Mouse (Mus musculus) adrenal gland, postnatal 14 days (tissue): Measurements from ENCODE around the gene Cemip2. TPM values are rescaled to one million over a fixed set of nuclear protein-coding genes. Genes with fewer than 3 reads are reported as not detected.
"Not testable (repeated sequence)": the region's sequence is repeated elsewhere in the genome, so short reads cannot be mapped to it uniquely, and the experiment has no call there.

Experiments
- DNase-seq: peaks from one replicate; pipeline ENCODE4 v3.0.0; 2021; ENCODE audit warnings: mixed read lengths
- total RNA-seq: library from RNA; stranded (reverse); gene quantifications from 2 replicates; pipeline ENCODE4 v1.2.3, GENCODE M21; 2021

The Cemip2 gene
- total RNA-seq, 1 experiment from 2014 or later, result 25.3 TPM

DNA sequence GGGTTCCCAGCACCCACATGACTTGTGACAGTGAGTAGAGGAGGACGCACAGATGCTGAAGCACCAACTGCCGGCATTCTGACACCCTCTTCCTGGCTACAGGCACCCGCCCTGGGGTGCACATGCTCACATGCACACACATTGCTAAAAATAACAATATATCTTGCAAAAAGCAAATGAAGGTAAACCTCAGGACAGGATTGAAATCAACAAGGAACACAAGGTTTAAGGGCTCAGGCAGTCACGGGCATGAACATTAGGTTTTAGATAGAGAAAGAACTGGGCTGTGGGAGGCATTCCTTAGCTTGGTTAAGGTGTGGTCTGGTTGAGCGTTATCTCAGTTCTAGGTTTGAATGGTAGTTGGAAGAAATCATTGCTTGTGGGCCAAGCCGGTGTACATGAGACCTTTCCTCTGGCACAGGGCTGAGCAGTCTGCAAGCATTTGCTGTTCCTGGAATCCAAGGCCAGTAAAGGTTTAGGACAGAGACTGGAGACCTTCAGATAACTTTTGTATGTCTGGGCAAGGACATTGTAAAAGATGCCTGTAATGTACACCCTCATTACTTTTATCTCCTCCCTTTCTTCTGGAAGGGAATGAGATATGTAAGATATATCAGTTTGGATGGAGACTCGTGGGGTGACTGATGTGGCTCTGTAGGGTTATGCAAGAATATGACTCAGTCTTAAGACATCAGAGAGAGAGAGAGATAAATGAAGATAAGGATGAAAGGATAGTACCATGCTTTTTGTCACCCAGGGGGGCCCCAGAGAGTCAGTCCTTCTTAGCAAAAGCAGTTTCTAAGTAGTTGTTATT is 87.3 kb downstream of the Cemip2 start:
- peak; percentile 30 for DNase-seq

DNA sequence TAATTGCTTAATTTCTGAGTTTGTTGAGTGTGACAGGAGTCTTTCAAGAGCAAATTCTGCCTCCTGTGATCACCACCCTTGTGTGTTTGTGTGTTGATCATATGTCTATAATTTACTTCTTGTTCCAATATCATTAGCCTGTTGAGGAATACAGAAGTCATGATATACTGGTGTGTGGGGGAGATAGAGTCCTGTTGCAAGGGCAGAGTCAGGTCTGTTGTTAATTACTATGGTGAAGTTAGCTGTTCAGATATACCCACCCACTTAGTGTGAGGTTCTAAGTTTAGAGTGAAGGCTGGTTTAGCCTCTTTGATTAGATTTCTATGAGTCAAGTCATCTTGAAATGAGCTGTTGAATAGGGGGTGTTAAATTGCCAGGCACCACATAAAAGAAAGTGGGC is 88.0 kb downstream of the Cemip2 start:
- no peak for DNase-seq

DNA sequence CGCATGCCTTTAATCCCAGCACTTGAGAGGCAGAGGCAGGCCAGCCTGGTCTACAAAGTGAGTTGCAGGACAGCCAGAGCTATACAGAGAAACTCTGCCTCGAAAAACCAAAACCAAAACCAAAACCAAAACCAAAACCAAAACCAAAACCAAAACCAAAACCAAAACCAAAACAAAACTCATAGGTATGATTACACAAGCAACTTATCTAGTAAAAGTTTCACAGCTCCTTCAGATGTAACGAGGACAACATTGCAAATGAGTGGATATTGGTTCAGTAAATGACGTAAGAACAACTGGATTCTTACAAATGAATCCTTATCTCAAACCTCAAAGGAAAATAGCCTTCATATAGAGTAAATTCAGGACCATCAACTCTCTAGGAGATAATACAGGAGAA is 88.6 kb downstream of the Cemip2 start:
- DNase-seq, result not testable (repeated sequence)

DNA sequence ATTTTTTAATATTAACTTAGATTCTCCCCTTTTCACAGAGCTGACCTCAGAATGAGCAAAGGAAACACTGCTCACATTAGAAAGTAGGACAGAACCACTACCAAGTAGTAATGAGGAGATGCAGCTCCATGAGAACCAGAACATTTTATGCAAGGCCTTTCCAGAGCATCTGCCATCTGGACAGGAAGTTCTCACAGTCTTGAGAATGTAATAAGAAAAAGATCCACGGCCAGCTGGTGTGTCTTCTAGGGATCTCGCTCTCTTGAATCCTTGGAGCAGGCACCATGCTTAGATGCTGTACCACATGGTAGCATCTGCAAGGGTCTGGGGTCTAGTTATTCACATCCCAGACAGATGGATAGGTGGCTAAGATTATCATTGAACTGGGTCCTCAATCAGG is 90.3 kb downstream of the Cemip2 start:
- no peak for DNase-seq

DNA sequence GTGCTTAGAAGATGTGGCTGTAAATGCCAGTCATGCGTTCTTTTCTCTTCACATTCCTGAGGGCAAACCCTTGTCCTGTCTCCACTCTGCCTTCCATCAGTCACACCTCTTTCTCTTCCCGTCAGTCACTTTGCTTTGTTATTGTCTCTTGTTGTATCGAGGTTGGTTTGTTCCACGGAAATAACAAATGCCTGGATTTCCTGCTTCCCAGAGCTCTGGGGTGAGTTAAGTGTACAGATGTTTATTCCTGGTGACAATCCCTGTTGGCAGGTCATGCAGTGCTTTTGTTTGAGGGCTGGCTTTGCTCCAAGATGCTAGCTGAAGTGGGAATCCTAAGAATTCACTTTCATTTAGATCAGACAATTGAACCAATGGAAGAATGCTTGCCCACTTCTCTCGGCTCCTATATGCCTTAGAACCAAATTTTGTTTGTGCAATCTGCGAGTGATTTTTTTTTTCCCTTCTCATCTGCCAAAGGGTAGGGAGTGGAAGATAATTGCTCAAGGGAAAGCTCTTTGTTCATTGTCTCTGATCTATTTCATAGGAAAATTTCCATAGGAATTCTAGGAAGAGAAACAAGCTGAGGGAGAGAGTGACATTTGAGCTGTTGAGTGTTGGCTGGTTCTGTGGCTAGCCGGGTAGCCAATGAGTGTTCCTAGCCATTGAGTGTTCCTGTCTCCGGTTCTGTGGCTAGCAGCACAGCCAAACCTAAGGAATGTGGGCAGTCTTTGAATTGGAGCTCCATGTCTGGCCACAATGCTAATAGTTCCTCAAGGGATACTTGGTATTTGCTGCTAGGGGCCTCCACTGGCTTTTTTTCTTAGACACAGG is 104.2 kb downstream of the Cemip2 start:
- peak; percentile 54 for DNase-seq

DNA sequence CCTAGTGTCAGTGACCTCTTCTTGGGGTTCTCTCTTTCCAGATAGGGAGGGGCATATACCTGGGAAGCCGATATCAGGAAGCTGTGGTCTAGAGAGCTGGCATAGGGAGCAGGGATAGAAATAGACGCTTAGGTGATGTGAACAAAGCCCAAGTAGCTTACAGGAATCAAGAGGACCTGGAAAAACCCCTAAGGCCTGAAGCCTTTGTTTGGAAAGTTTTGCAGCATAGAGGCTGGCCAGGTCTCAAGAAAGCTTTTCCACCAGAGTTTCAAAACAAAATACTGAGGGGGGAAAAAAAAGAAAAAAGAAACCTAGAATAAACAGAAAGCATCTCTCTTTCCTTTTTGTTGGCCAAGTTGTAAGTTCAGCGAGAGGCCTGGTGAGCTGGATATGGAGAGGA is 104.9 kb downstream of the Cemip2 start:
- no peak for DNase-seq

DNA sequence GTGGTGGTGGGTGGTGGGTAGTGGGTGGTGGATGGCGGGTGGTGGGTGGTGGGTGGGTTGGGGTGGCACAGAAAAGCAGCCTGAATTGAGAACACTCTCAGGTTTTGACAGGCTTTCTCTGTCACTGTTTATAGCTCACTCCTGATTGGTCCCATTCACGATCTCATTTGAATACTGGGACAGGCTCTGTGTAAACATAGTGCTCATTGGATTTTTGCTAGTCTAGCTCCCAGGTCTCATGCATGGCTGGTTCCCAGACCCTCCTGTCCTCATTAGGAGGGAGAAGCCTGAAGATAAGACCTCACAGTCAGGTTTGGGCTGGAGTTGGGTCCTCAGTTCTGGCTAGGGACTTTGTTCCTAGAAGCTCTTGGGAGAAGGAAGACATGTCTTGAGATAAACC is 105.8 kb downstream of the Cemip2 start:
- DNase-seq, result no peak

DNA sequence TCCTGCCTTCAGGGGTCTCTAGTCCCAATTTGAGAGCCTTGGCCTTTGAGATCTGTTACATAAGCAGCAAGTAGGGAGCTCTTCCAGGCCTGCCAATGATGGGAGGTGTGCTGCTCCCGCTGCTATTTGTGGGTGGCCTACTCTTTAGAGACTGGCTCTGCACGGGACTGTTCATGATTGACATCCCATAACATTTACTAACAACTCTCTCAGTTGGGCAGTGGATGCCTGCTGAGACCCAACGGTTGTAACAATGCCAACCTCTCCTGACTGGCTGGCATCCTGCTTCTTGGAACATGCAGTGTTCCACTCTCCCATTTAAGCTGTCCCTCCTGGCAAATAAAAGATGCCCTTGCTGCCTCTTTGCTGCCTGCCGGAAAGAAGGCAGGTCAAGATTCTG is 106.2 kb downstream of the Cemip2 start:
- no peak for DNase-seq

DNA sequence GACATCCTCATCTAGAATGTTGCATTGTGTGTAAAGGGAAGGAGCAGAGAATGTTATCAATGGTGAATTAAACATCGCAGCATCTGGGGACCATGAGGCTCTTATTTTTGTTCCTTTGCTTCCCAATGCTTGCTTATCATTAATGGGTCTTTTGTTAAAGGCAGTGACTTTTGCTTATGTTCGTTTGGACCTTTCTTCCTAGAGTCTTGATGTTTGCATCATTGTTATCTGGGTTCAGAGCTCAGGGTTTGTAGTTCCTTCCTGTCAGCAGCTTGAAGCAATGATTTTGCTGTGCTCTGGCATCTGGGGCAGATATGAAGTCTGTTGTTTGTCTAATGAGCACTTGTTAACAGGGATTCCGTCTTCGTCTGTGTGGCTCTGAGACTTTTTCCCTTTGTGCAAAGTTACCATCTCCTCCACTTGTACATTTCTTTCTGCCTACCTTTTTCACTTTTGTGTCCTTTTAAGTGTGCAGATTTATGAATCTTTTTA is 108.1 kb downstream of the Cemip2 start:
- DNase-seq, result no peak

DNA sequence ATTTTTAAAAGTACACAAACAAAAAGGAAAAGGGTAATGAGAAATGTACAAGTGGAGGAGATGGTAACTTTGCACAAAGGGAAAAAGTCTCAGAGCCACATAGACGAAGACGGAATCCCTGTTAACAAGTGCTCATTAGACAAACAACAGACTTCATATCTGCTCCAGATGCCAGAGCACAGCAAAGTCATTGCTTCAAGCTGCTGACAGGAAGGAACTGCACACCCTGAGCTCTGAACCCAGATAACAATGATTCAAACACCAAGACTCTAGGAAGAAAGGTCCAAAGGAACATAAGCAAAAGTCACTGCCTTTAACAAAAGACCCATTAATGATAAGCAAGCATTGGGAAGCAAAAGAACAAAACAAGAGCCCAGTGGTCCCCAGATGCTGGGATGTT is 112.6 kb downstream of the Cemip2 start:
- no peak for DNase-seq

DNA sequence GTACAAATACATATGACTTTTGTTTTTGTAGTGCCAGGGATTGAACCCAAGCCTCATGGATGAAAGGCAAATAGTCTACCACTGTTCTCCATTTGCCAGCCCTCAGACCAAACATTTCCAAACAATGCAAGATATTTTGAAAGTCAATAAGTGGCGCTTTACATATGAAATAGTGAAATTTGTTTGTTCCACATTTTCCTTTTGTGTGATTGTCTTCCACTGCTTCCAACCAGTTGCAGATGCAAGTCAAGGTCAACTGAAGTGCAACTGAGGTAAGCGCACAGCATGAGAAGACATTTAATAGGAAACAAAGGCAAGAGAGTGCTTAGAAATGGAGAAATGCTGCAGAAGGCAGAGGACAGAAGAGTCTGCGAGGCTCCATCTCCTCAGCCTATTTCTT is 116.7 kb downstream of the Cemip2 start:
- no peak for DNase-seq

DNA sequence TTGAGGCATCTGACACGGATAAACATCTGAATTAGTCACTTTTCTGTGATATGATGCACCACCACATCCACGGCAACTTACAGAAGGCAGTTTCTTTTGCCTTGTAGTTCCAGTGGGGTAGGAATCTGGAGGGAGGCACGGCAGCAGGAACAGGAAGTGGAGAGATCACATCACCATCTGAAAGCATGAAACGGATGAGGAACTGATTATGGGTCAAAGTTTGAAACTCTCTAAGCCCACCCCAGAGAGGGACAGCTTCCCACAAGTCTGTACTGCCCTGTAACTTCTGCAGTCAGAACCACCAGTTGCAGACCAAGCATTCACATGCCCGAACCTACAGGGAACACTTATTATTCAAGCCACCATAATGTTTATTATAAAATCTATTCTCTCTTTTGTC is 117.4 kb downstream of the Cemip2 start:
- DNase-seq, result no peak

DNA sequence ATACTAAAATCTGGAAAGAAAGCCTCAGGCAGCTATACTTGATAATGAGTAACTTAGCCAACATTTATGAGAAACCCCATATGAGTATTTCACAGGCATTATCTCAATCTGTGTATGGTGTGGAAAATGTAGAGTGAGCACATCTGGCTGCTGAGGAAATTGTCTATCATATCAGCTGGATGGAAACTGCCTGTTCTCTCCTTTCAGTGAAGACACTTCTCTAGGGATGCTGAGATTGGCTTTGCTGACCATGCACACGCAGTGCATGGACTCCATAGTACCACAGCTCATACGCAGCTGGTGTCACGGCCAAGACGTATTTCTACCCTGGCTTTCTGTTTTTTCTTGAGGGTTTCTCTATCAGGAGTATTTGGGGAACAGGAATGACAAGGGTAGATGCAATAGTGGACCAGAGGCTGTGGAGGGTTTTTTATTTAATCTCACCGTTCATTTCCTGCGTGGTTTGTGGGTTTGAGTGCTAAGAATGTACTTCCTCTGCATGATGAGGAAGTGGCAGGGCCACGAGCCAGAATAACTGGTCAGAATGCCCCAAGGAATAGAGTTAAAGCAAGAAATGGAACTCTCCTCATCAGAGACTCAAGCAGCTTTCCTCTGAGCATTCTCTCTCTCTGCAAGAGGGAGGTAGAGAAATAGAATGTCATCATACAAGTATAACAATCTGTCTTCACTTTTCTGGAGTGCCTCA is 119.1 kb downstream of the Cemip2 start:
- DNase-seq, result peak; percentile 20

DNA sequence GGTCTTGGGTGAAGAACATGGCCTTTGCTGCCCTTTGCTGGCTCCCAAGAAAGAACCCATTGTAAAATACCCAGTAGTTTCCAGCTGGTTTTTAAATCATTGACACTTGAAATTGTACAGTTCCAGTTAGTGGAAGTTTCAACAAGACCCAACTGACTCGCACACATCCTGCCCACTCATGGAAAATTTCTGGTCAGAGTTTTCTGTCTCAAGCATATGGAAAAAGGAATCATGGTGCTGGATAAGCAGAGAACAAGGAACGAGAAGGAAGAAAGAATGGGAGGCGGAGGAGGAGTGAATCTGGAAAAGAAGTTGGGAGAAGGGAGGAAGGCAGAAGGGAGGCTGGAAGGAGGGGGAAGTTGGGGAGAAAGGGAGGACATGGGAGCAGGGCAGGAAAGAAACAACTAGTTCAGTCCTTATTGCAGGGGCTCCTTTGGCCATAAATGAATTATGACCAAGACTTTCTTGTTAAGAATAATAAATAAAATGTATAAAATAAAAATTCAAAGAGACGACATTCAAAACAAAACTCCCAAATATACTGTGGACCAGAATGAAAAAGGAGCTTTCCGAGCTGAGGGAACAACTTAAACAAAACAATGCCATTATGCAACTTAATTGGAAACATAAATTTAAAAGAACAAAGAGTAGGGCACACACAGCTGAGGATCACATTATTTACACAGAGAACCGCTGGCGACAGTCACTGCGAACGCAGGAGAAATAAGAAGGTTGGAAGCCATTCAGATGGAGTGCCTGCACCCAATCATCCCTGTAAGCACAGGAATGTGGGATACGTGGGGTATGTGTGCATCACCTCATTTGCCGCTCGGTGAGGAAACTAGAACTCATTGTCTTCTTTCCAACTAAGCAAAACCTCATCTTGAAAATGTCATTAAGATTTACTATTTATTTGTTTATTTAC is 120.1 kb downstream of the Cemip2 start:
- no peak for DNase-seq

Other genes starting within 250 kb of the Cemip2 start
- gene 1110059E24Rik, start 125.4 kb upstream of the Cemip2 start, total RNA-seq, result 30.0 and 30.5 TPM in 2 replicates
- 50.0 and 54.5 TPM in 2 replicates for gene Abhd17b, start 125.2 kb upstream of the Cemip2 start, total RNA-seq